Mouse (Mus musculus) left cerebral cortex, adult 11 months (tissue): ENCODE data around the gene Tmem121.
"Not testable (repeated sequence)": the region's sequence is repeated elsewhere in the genome, so short reads cannot be mapped to it uniquely, and the experiment has no call there.

ENCODE experiments used
- DNase-seq: peaks from one replicate; pipeline ENCODE4 v3.0.0; 2022; ENCODE audit warnings: low spot score

The Tmem121 gene

DNA sequence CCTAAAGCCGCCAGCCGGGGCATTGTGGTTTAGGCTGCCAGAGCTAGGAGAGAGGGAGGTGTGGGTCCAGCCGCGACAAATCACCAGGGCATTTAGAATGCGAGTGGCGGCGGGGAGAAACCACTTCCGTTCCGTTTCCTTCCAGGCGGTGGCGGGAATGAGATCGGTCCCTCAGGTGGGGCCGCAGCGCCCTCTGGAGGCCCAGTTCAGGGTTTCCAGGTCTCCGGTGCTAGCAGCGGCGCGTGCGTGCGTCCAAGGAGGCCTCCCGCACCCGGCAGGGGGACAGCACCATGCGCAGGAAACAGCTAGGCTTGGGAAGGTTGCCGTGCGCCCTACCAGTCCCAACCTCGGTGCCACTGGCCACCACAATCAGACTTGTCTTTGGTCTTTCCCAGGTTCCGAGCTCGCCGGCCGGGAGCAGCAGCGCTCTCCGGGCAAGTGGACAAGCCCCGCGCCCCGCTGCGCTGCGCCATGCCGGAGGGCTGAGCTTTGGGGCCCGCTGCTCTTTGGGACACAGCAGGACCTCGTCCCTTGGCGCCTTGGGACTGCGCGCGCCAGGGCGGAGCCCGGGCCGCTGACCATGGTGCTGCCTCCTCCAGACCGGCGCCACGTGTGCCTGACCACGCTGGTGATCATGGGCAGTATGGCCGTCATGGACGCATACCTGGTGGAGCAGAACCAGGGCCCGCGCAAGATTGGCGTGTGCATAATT, 2.0 kb downstream of the Tmem121 start:
- DNase-seq: peak; percentile 76

DNA sequence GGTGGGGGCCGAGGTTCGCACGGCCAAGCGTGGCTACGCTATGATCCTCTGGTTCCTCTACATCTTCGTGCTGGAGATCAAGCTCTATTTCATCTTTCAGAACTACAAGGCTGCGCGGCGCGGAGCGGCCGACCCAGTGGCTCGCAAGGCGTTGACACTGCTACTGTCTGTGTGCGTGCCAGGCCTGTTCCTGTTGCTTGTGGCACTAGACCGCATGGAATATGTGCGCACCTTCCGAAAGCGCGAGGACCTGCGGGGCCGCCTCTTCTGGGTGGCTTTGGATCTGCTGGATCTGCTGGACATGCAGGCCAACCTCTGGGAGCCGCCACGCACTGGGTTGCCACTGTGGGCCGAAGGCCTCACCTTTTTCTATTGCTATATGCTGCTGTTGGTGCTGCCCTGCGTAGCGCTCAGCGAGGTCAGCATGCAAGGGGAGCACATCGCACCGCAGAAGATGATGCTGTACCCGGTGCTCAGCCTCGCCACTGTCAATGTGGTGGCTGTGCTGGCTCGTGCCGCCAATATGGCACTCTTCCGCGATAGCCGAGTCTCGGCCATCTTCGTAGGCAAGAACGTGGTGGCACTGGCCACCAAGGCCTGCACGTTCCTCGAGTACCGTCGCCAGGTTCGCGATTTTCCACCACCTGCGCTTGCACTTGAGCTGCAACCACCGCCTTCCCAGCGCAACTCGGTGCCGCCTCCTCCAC, 2.8 kb downstream of the Tmem121 start:
- DNase-seq: no peak

DNA sequence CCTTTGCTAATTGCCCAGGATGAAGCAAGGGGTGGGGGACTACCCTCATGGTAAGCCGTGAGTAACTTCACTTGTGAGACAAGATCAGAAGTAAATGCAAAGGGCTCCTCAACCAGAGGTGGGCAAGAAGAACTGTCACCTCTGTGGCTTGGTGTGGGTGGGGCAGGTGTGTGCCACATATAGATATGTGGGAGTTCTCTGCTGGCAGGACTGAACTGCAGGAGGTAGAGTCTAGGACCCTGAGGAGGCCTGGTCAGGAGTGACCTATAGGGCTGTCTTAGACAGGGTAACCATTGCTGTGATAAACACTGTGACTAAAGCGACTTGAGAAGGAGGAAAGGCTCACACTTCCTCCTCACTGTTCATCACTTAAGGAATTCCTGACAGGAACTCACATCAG, 7.7 kb downstream of the Tmem121 start:
- DNase-seq: no peak

GRCm38 (mm10) chr12:113199132-113199531, 13.4 kb downstream of the Tmem121 start:
- DNase-seq: not testable (repeated sequence)

- no peak for DNase-seq
Observed at GRCm38 (mm10) chr12:113201301-113201700, 15.6 kb downstream of the Tmem121 start.

- DNase-seq: no peak
Observed at GRCm38 (mm10) chr12:113202008-113202407, 16.3 kb downstream of the Tmem121 start.

DNA sequence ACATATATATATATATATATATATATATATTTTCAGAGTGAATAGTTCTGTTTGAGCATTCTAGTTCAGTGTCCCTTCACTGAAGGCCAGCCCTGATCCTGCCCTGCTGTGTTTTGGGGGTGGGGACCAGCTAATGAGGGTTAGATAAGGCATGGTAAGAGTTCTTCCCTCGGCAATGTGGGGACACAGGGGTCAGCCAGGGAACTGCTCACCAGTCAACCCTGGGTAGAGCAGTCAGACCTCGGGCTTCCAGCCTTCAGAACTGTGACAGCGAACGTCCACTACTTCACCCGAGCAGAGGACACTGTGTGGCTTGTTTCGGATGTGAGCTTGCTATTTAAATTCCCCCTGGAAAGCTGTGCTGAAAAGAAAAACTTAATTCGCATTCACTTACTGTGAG, 17.8 kb downstream of the Tmem121 start:
- no peak for DNase-seq

DNA sequence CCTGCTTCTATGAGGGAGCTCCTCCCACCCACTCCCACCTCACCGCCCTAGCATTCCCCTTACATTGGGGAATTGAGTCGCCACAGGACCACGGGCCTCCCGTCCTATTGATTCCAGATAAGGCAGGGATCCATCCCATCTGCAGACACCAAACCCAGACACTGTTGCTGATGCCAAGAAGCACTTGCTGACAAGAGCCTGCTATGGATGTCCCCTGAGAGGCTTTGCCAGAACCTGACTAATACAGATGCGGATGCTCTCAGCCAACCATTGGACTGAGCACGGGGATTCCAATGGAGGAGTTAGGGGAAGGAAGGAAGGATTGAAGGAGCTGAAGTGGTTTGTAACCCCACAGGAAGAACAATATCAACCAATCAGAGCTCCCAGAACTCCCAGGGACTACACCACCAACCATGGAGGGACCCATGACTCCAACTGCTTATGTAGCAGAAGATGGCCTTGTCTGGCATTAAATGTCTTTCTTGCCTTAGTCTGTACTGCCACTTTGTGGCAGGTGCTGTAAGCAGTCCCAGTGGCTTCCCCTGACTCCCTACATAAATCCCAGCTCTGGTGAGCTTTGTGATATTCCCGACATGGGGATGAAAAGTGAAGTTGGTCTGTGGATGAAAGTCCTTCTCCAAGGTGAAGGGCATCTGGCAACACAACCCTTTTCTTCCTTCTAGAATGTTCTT, 19.7 kb downstream of the Tmem121 start:
- DNase-seq: no peak

DNA sequence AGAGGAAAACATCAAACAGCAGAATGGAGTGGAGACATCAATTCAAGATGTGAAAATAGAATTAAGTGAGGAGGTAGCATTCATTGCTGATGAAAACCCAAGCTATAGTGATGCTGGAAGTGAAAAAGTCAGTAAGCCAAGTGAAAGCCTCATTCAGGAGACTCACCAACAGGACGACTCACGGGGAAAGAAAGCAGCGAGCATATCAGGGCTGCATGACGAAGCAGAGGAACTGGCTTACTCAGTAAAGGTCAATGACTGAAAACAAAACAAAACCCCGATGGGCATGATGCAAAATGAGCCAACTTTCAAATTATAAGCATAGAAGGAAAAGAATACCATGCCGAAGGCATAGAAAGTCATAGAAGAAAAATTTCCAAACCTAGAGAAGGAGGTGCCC, 22.0 kb downstream of the Tmem121 start:
- DNase-seq: no peak

- DNase-seq: no peak
Observed at GRCm38 (mm10) chr12:113210586-113211378, 25.1 kb downstream of the Tmem121 start.

DNA sequence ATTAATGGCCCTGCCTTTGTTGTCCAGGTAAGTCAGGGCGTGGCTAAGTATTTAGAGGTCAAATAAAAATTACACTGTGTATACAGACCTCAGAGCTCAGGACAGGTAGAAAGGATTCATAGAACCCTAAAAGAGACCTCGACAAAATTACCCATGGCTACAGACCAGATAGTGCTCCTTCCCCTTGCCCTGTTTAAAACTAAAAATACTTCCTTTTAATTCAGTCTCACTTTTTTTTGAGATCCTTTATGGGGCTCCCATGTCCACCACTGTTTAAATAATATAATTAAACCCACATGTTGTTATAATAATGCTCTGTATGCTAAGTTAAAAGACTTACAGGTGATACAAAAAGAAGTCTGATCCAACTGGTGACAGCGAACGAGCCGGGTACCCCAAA, 26.0 kb downstream of the Tmem121 start:
- DNase-seq: no peak

GRCm38 (mm10) chr12:113212326-113212924, 26.7 kb downstream of the Tmem121 start:
- DNase-seq: no peak

DNA sequence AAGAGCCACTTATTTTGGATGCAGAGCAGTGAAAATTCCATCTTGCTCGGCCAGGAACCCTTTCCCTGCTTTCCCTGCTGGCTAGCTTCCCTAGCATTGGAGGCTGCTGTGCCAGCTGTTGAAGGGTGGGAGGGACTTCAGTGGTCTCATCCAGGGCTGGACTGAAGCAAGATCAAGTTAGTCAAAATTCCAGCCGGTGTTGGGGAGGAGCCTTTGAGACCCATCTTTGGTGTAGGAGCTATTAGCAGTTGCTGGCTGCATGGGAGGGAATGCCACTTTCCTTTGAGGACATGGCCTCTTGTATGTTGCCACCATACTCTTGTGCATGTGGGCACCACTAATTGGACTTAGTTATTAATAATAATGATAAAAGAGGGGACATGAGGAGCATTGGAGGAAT, 27.5 kb downstream of the Tmem121 start:
- no peak for DNase-seq

GRCm38 (mm10) chr12:113214072-113214808, 28.5 kb downstream of the Tmem121 start:
- DNase-seq: no peak

DNA sequence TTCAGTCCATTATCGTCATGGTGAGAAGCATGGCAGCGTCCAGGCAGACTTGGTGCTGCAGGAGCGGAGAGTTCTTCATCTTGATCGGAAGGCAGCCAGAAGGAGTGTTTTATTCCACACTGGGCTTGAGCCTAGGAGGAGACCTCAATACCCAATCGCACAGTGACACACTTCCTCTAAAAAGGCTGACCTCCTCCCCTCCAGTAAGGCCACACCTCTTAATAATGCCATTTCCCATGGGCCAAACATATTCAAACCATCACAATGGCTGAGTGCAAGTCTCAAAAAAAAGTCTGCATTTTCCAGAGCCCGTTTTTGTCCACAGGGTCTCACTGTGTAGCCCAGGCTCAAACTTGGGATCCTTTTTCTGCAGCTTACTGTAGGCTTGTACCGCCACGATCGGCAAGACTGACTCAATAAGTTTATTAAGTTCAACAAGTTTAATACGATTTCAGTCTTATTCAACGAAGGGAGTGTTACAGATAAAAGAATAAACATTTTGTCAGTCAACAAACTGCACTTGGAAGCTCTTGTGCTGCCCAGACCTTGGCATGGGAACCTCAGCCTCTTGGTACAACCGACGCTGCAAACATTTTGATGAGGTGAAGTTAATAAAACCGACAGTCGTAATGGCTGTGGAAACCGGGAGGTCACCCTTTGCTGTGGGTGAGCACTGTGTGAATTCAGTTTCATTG, 29.4 kb downstream of the Tmem121 start:
- DNase-seq: no peak

GRCm38 (mm10) chr12:113215667-113216346, 30.1 kb downstream of the Tmem121 start:
- no peak for DNase-seq

- DNase-seq: peak; percentile 45
Observed at GRCm38 (mm10) chr12:113217306-113218242, 31.8 kb downstream of the Tmem121 start.

DNA sequence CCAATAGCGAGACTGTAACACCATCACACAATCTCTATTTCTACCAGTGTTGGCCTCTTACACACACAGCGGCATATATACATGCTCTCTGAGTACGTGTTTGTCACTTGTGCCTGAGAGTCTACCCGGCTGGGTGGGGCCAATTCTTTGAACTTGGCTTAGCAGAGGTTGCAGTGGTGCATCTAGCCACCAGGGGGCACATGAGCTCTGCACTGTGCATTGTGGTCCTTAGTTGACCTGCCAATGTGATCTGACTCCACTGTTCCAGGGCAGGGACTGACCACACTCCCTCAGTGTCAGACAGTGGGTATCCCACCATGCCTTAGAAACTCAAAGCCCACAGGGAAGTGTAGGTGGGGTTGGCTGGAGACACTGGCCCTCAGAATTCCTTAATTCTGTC, 34.1 kb downstream of the Tmem121 start:
- no peak for DNase-seq

- DNase-seq: peak; percentile 39
Observed at GRCm38 (mm10) chr12:113220447-113220846, 34.7 kb downstream of the Tmem121 start.
